Mouse (Mus musculus): ENCODE measurements at regions not wholly inside any gene's neighbourhood (a gene's known extent, or its start where the extent isn't known, plus 50 kb on each side); places are given as distances from the start of the nearest gene placed in this dataset.

- no peak for DNase-seq
- H3K4me1 ChIP-seq (ENCODE audit: control insufficient read depth, insufficient read depth, low read length), result no peaks in the 10 kb centered on the region
- no peak overlapping the region for H3K27ac ChIP-seq (ENCODE audit: insufficient read depth, low read length)
- no peaks in the 10 kb centered on the region for H3K27me3 ChIP-seq (ENCODE audit: control insufficient read depth, insufficient read depth, low read length)
- H3K4me3 ChIP-seq (replicated peaks; ENCODE audit: insufficient read depth, low read depth, low read length), result no peak overlapping the region
- TF ChIP-seq POLR2A (IDR thresholded peaks at IDR 0.05; ENCODE audit: borderline replicate concordance, insufficient read depth, low read length) (no peak), CTCF (IDR thresholded peaks at IDR 0.05; ENCODE audit: borderline replicate concordance, insufficient read depth, low read depth, low read length) (no peak)
These were observed 440.6 kb downstream of the Nebl start for GRCm38 (mm10) chr2:17290709-17291108.

GRCm38 (mm10) chr2:17287598-17287997 is 443.7 kb downstream of the Nebl start:
- H3K4me1 ChIP-seq (ENCODE audit: control insufficient read depth, insufficient read depth, low read length), result no peaks in the 10 kb centered on the region
- no peak overlapping the region for H3K27ac ChIP-seq (ENCODE audit: insufficient read depth, low read length)
- WGBS, result 23% methylated on average over 1 of the region's 1 CpGs
- DNase-seq, result no peak
- TF ChIP-seq CTCF (IDR thresholded peaks at IDR 0.05; ENCODE audit: borderline replicate concordance, insufficient read depth, low read depth, low read length) (no peak), POLR2A (IDR thresholded peaks at IDR 0.05; ENCODE audit: borderline replicate concordance, insufficient read depth, low read length) (no peak)
- H3K27me3 ChIP-seq (ENCODE audit: control insufficient read depth, insufficient read depth, low read length), result no peaks in the 10 kb centered on the region
- no peak overlapping the region for H3K4me3 ChIP-seq (replicated peaks; ENCODE audit: insufficient read depth, low read depth, low read length)

GRCm38 (mm10) chr2:17249960-17250359 is 481.3 kb downstream of the Nebl start:
- no peaks in the 10 kb centered on the region for H3K4me1 ChIP-seq (ENCODE audit: control insufficient read depth, insufficient read depth, low read length)
- 52% methylated on average over 2 of the region's 2 CpGs for WGBS
- H3K27ac ChIP-seq (ENCODE audit: insufficient read depth, low read length), result no peak overlapping the region
- DNase-seq, result no peak
- no peak overlapping the region for H3K4me3 ChIP-seq (replicated peaks; ENCODE audit: insufficient read depth, low read depth, low read length)
- TF ChIP-seq POLR2A (IDR thresholded peaks at IDR 0.05; ENCODE audit: borderline replicate concordance, insufficient read depth, low read length) (no peak), CTCF (IDR thresholded peaks at IDR 0.05; ENCODE audit: borderline replicate concordance, insufficient read depth, low read depth, low read length) (no peak)
- H3K27me3 ChIP-seq (ENCODE audit: control insufficient read depth, insufficient read depth, low read length), result no peaks in the 10 kb centered on the region

- Histone ChIP-seq H3K27me3 (ENCODE audit: control insufficient read depth, insufficient read depth, low read length) (no peaks in the 10 kb centered on the region), H3K27ac (ENCODE audit: insufficient read depth, low read length) (no peak overlapping the region), H3K4me1 (ENCODE audit: control insufficient read depth, insufficient read depth, low read length) (no peaks in the 10 kb centered on the region), H3K4me3 (replicated peaks; ENCODE audit: insufficient read depth, low read depth, low read length) (no peak overlapping the region)
- DNase-seq, result no peak
- 62% methylated on average over 2 of the region's 2 CpGs for WGBS
- TF ChIP-seq CTCF (IDR thresholded peaks at IDR 0.05; ENCODE audit: borderline replicate concordance, insufficient read depth, low read depth, low read length), result no peak
- TF ChIP-seq POLR2A (IDR thresholded peaks at IDR 0.05; ENCODE audit: borderline replicate concordance, insufficient read depth, low read length), result no peak
These were observed 485.4 kb downstream of the Nebl start for GRCm38 (mm10) chr2:17245821-17246220.

GRCm38 (mm10) chr2:17215607-17216006 is 515.7 kb downstream of the Nebl start:
- WGBS, result 83% methylated on average over 1 of the region's 1 CpGs
- no peaks in the 10 kb centered on the region for H3K27me3 ChIP-seq (ENCODE audit: control insufficient read depth, insufficient read depth, low read length)
- H3K4me1 ChIP-seq (ENCODE audit: control insufficient read depth, insufficient read depth, low read length), result no peaks in the 10 kb centered on the region
- no peak for DNase-seq
- no peak for TF ChIP-seq CTCF (IDR thresholded peaks at IDR 0.05; ENCODE audit: borderline replicate concordance, insufficient read depth, low read depth, low read length)
- TF ChIP-seq POLR2A (IDR thresholded peaks at IDR 0.05; ENCODE audit: borderline replicate concordance, insufficient read depth, low read length), result no peak
- H3K4me3 ChIP-seq (replicated peaks; ENCODE audit: insufficient read depth, low read depth, low read length), result no peak overlapping the region
- H3K27ac ChIP-seq (ENCODE audit: insufficient read depth, low read length), result no peak overlapping the region

- Histone ChIP-seq H3K4me1 (ENCODE audit: control insufficient read depth, insufficient read depth, low read length) (no peaks in the 10 kb centered on the region), H3K27me3 (ENCODE audit: control insufficient read depth, insufficient read depth, low read length) (no peaks in the 10 kb centered on the region), H3K4me3 (replicated peaks; ENCODE audit: insufficient read depth, low read depth, low read length) (no peak overlapping the region), H3K27ac (ENCODE audit: insufficient read depth, low read length) (no peak overlapping the region)
- 86% methylated on average over 3 of the region's 3 CpGs for WGBS
- no peak for DNase-seq
- TF ChIP-seq POLR2A (IDR thresholded peaks at IDR 0.05; ENCODE audit: borderline replicate concordance, insufficient read depth, low read length), result no peak
- TF ChIP-seq CTCF (IDR thresholded peaks at IDR 0.05; ENCODE audit: borderline replicate concordance, insufficient read depth, low read depth, low read length), result no peak
These were observed 516.4 kb downstream of the Nebl start for GRCm38 (mm10) chr2:17214881-17215280.

GRCm38 (mm10) chr2:17212566-17212965 is 518.7 kb downstream of the Nebl start:
- no peaks in the 10 kb centered on the region for H3K4me1 ChIP-seq (ENCODE audit: control insufficient read depth, insufficient read depth, low read length)
- no peak overlapping the region for H3K27ac ChIP-seq (ENCODE audit: insufficient read depth, low read length)
- TF ChIP-seq CTCF (IDR thresholded peaks at IDR 0.05; ENCODE audit: borderline replicate concordance, insufficient read depth, low read depth, low read length), result no peak
- TF ChIP-seq POLR2A (IDR thresholded peaks at IDR 0.05; ENCODE audit: borderline replicate concordance, insufficient read depth, low read length), result no peak
- DNase-seq, result no peak
- H3K4me3 ChIP-seq (replicated peaks; ENCODE audit: insufficient read depth, low read depth, low read length), result no peak overlapping the region
- 92% methylated on average over 4 of the region's 4 CpGs for WGBS
- no peaks in the 10 kb centered on the region for H3K27me3 ChIP-seq (ENCODE audit: control insufficient read depth, insufficient read depth, low read length)

- Histone ChIP-seq H3K4me1 (ENCODE audit: control insufficient read depth, insufficient read depth, low read length) (no peaks in the 10 kb centered on the region), H3K4me3 (replicated peaks; ENCODE audit: insufficient read depth, low read depth, low read length) (no peak overlapping the region), H3K27ac (ENCODE audit: insufficient read depth, low read length) (no peak overlapping the region), H3K27me3 (ENCODE audit: control insufficient read depth, insufficient read depth, low read length) (no peaks in the 10 kb centered on the region)
- TF ChIP-seq POLR2A (IDR thresholded peaks at IDR 0.05; ENCODE audit: borderline replicate concordance, insufficient read depth, low read length) (no peak), CTCF (IDR thresholded peaks at IDR 0.05; ENCODE audit: borderline replicate concordance, insufficient read depth, low read depth, low read length) (no peak)
- no peak for DNase-seq
These were observed 520.2 kb downstream of the Nebl start for GRCm38 (mm10) chr2:17211105-17211504.

Data from cerebellum, adult 2 months (tissue).